Mouse (Mus musculus): ENCODE data around the gene Fetub.
"Not testable (repeated sequence)": the region's sequence is repeated elsewhere in the genome, so short reads cannot be mapped to it uniquely, and the experiment has no call there.

Fetub gene

DNA sequence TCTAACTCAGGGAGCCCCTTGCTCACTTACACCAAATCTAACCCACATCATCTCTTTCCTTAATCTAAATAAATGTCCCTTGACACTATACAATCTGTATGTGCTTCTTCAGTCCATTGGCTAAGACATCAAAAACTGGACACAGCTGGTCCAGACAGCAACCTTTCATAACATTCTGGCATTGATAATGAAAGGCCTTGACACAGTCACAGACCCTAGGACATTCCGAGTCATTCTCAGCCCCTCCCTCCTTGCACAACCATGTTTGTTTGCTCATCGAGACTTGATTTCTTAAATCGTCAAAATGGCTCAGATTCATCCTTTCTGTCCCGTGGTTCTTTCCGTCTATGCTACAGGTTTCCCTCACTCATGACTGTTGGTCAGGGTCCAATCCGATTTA, 8.8 kb upstream of the Fetub start:
- no peak for DNase-seq (ENCODE audit: low read depth, low spot score)

DNA sequence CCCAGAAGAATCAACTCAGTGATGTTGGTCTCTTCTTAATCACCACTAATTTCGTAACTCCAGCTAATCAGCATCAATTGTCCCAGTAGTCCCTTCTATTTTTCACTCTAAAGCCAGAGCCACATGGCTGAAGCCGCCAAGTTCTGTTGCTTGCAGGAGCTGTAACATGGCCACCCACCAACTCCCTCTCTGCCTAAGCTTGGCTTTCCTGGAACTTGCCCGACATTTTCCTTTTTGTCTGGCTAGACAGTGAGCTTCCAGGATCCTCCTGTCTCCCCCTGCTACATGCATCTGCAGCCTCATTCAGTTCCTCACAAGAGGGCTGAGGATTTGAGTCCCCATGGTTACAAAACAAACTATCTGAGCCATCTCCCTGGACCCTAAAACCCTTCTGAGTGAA, 6.1 kb upstream of the Fetub start:
- no peak for DNase-seq (ENCODE audit: low read depth, low spot score)

DNA sequence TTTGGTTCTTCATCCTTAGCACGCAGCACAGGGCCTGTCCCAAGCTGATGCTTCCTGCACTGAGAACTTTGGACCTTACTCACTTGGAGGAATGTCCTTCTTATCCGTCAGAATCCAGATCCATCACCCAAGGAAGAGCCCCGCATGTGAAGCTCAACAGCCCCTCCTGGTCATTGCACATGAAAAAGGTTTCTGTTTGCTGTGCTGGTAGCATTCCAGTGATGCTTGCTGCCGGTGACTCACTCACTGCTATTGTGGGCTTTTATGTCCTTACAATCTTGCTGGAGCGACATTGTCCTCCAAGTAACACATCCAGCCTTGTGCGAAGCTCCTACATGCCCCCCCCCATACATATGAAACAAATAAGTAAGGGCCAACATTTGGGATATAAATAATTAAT, 5.2 kb upstream of the Fetub start:
- DNase-seq (ENCODE audit: low read depth, low spot score) = no peak

DNA sequence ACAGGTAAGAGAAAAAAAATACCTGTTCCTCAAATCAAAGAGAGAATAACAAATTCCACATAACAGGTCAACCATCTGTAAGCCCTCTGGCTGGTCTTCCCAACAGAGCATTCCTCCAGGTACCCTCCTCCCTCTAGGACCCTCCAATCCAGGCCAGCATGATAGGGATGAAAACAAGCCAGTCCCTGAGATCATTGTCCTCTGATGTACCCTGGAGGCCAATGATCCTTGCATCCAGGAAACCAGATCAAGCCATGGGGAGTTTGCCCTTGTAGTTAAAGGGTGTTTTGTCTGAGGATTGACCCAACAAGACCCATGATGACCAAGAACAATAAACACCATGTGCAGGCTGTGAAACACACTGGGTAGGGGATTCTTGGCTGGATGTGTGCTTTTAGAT, 3.9 kb upstream of the Fetub start:
- DNase-seq (ENCODE audit: low read depth, low spot score) = no peak

DNA sequence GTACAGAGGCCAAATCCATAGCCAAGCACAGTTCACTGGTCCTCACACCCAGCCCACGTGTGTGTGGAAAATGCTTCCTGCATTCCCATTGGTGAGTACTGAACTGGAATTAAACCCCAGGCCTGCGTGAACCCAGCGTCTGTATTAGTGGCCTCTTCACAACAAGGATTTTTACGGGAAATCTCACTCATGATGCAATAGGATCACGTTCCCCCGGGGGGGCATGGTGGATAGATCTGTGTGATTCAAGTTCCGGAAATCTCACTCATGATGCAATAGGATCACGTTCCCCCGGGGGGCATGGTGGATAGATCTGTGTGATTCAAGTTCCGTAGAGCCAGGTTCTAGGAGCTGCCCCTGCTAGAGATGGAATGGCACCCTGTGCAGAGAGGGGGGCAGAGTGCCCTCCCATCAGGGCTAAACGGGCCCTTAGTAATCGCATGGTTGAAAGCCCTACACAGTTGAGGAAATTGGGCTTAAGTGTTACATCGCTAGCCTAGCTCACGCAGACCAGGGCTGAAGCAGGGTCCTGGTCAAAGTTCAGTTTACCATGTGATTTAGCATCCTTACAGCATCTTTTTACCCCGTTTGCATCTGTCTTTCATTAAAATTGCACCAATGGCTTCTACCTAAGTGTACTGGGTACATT, 654 bp downstream of the Fetub start:
- no peak for DNase-seq (ENCODE audit: low read depth, low spot score)

DNA sequence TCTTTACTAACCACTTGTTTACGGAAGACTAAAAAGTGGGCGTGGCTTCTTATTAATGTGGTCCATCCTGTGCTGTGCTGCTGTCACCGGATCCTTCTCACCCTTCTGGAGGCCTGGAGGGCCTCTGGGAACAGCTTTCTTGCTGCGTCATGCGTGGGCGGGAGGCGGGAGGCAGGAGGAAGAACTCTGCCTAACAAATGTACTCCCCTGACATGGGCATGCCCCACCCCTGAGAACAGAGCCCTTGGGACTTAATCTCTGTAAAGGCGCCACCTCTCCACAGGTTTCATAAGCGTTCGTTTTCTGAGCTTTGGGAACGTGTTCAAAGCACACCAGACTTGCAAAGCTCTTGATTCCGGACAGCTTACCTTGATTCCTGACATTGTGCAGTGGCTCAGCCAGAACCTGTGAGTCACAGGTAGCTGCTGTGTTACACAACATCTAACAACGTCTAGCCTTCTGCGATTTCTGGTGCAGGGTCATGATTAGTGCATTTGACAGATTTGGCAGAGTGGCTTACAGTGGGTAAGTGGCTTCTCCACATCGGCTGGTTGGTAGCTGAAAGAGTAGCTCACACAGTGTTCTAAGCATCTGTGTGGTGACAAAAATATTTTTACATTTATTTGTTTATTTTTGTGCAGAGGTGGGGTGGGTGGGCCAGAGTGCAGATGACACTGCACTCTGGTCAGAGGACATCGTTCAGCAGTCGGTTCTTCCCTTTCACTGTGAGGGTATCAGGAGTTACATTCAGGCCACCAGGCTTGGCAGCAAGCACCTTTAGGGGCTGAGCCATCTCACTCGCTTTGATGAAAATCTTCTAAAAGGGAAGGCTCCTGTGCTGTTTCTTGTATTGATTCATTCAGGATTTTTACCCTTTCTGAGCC, 2.1 kb downstream of the Fetub start:
- no peak for DNase-seq (ENCODE audit: low read depth, low spot score)

DNA sequence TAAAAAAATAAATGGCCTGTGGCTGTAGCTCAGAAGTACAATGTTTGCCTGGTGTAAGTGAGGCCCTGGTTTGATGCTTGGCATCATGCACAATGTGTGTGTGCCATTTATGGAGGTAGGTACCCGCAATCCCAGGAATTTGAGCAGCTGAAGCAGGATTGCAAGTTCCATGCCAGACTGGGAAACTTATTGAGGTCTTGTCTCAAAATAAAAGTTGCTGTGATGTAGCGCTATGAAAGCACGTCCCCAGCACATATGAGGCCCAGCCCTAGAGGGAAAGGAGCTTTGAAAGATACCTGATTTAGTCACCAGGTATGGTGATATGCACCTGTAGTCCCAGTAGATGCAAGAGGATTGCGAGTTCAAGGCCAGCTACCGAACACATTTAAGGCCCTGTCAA, 3.6 kb downstream of the Fetub start:
- no peak for DNase-seq (ENCODE audit: low read depth, low spot score)

DNA sequence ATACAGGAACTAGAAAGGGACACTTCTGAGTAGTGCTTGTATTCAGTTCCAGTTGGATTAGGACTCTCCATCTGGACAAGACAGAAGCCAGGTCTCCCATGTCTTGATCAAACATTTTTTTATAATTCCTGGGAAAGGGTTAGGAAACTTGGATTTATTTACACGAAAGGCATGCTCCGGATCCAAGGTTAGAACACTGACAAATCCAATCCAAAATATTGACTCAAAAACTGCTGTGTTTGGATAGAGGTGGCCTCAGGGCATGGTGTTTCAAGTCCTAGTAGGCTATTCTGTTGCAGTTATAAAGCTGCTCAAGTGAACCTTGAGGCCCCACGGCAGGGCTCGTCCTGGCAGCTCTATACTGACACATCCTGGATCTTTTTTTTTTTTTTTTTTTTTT, 4.3 kb downstream of the Fetub start:
- no peak for DNase-seq (ENCODE audit: low read depth, low spot score)

DNA sequence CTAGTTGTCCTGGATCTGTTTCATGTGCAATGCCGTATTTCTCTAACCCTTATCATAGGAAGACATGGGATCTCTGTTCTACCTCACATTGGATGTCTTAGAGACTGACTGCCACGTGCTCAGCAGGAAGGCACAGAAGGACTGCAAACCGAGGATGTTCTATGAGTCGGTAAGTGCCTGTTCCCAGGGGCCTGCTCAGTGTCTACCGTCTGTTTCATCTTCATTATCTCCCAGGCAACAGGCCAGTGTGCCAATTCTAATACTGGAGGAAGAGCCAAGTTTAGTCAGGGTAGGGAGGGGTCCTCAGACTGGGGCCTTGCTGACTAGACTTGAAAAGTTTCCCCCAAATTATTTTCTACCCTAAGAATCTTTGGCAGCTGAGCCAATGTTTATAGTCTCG, 11.4 kb downstream of the Fetub start:
- DNase-seq (ENCODE audit: low read depth, low spot score) = peak; percentile 10

DNA sequence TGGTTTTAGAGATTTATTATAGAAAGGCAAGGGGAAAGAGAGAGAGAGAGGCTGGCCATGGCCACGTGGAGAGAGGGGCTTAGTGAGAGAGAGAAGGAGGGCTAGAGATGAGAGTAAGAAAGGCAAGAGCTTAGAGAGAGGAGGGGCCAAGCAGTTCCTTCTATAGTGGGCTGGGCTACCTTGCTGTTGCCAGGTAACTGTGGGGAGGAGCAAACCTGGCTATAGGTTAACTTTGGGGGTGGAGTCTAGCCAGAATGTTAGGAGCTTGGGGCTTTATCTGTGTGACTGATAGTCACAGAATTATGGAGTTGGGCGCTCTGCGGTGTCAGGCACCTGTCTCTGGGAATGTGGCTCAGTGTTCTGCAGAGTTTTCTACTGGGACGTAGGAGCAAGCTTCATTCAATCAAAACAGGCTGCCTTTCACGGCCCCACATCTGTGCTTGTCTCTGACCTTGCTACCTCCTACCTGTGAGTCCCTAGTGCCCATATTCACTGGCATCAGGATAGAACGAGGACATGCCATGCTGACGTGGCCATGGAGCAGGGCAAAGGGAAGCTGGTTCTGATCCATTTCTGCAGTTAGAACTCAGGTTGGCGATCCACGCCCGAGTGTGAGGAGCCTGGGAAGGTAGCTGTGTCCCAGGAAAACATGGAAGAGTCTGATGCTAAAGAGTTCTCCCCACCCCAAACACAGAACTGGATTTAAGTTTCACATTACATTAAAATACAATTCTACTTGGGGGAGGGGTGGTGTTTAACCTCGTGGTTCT, 13.5 kb downstream of the Fetub start:
- DNase-seq (ENCODE audit: low read depth, low spot score) = no peak

DNA sequence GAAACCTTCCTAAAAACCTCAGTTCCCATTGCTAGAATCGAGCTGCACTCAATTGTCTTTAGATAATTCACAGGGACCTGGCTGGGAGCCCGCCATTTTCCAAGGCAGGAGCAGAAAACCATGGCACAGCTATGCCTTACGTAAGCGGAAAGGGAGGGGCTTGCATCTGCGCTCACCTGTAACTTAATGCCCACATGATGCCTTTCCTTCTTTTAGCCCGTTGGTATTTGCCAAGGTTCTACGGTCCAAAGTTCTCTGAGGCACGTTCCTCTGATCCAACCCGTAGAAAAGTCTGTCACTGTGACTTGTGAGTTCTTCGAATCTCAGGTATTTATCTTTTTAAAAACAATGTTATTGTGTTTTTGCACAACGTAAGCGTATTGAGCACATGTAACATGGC, 19.5 kb downstream of the Fetub start:
- DNase-seq (ENCODE audit: low read depth, low spot score) = no peak

DNA sequence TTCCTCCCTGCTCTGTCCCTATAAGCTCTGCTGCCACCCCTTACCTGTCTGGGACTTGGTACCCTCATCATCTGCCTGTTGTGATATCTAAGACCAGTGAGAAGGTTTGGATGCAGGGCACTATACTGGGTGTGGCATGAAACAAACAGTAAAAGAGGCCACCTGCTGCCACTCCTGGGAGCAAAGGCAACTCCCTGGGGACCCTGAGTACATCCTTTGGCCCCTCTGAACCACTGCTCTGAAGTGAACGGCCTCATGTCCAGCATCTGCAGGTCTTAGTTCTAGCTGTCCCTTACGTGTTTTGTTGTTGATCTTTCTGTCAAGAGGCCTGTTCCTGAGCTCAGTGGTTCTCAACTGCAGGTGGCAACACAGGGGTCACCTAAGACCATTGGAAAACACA, 20.4 kb downstream of the Fetub start:
- DNase-seq (ENCODE audit: low read depth, low spot score) = no peak

DNA sequence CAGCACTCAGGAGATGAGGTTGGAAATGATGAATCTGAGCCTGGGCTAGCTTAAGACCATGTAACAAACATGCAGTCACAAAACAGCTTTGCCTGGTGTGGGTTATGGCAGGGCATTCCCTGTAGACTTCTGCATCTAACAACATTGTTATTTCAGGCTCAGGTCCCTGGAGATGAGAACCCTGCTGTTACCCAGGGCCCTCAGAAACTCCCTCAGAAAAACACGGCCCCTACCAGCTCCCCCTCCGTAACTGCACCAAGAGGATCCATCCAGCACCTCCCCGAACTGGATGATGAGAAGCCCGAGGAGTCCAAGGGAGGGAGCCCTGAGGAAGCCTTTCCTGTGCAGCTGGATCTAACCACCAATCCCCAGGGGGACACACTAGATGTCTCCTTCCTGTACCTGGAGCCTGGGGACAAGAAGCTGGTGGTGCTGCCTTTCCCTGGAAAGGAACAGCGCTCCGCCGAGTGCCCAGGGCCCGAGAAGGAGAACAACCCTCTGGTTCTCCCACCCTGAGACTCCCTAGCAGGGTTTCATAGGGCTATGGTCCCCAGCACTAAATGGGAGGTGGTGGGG, 21.1 kb downstream of the Fetub start:
- no peak for DNase-seq (ENCODE audit: low read depth, low spot score)

DNA sequence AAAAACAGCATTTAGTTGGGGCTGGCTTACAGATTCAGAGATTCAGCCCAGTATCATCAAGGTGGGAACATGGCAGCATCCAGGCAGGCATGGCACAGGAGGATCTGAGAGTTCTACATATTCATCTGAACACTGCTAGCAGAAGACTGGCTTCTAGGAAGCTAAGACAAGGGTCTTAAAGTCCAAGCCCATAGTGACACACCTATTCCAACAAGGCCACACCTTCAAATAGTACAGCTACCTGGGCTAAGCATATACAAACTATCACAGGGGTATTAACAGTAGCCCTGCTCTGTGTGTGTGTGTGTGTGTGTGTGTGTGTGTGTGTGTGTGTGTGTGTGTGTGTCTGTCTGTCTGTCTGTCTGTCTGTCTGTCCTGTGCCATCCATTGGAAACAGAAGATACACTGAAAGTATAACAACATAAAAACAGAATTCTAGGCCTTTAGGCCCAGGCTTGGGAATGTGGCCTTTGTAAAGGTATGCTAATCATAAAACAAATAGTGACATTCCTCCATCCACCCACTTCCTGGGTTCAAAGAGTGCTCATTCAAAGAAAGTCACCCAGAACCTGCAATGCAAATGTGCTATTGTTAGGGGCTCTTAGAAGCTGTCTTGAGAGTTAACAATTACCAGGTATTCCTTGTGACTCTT, 23.8 kb downstream of the Fetub start:
- not testable (repeated sequence) for DNase-seq (ENCODE audit: low read depth, low spot score)

DNA sequence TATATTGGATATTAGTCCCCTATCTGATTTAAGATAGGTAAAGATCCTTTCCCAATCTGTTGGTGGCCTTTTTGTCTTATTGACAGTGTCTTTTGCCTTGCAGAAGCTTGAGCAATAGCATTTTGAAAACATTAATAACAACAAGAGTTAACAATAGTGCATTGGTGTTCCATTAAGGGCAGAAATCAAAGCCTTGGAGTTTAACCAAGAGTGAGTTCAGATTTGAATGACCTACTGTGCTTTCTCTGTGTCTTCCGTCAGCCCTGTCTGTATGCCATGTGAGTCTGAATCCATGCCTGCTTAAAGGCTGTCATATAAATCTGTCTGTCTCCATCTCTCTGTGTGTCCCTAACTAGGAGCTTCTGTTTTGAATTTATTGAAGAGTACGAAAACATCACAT, 29.2 kb downstream of the Fetub start:
- DNase-seq (ENCODE audit: low read depth, low spot score) = no peak

DNA sequence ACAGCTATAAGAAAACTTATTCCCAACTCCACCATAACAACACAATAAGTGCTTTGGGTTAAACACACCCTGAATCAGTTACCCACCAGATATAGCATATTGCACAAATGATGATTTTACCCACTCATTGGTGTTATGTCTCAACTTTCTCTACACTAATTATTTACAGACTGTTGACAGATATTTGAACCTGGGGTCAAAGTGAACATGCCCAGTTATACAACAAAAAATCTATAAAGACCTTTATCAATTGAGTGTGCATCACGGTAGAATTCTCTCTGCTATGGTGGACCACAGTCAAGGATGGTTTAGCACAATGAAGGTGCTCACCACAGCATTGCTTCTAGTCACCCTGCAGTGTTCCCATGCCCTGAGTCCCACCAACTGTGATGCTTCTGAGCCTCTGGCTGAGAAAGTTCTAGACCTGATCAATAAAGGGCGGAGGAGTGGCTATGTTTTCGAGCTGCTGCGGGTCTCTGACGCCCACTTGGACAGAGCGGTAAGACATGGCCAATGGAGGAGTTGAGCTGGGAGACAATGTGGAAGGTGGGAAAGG, 32.8 kb downstream of the Fetub start, which contains the start of gene Hrg:
Gene Hrg, plus strand, starts transcription at position 233 of the 556 bp plus-strand sequence.
- no peak for DNase-seq (ENCODE audit: low read depth, low spot score)

DNA sequence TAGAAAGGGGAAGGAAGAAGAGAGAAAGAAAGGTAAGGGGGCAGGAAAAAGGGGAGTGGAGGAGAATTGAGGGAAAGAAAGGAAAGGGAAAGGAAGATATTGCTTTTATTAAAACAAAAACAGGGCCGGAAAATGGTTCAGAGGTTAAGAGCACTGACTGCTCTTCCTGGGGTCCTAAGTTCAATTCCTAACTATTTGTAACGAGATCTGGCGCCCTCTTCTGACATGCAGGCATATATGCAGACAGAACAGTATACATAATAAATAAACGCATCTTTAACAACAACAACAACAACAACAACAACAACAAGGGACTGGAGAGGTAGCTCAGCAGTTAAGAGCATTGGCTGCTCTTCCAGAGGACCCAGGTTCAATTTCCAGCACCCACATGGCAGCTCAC, 34.9 kb downstream of the Fetub start:
- no peak for DNase-seq (ENCODE audit: low read depth, low spot score)

DNA sequence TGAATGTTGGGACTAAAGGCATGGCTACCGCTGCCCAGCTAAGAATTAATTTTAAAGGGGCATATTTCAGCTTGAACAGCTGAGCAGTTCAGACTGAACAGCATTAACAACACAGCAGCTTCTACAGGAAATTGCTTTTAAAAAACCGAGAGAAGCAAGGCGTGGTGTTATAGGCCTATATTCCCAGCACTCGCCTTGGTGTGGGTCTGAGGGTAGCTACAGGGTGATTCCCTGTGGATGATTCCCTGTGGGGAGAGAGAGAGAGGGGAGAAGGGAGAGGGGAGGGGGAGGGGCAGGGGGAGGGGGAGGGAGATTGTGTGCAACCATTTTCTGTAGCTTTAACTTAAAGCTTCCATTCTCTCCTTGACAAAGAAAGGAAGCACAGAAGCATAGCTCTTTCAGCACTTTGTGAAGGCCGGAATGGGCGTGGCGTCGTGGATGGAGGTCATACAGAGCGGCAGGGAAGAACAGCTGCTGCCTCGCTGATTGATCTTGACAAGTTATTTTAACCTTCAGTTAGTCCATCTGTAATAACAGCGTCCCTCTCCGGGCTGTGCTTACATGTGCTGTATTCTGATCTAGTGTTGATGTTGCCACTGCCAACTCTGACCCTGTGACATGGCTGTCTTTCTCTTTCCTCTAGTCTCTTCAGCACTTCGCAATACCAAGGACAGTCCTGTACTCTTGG, 37.4 kb downstream of the Fetub start:
- DNase-seq (ENCODE audit: low read depth, low spot score) = no peak

DNA sequence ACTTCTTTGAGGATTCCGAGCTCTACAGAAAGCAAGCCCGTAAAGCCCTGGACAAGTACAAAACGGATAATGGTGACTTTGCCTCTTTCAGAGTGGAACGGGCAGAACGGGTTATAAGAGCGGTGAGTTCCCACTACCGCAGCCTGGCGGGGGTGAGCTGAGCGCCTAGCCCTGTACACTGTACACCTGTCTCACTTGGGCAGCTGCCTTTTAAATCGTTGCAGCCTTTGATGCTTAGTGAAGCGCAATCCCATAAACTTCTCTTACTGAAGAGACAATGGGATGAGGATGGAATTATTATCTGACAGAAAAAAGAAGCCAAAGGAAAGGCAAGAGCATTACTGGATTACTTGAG, 37.9 kb downstream of the Fetub start:
- no peak for DNase-seq (ENCODE audit: low read depth, low spot score)

DNA sequence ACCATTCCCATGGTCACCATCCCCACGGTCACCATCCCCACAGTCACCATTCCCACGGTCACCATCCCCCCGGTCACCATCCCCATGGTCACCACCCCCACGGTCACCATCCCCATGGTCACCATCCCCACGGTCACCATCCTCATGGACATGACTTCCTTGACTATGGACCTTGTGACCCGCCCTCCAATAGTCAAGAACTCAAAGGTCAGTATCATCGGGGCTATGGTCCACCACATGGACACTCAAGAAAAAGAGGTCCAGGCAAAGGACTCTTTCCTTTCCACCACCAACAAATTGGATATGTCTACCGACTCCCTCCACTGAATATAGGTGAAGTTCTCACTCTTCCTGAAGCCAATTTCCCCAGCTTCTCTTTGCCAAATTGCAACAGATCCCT, 42.9 kb downstream of the Fetub start:
- DNase-seq (ENCODE audit: low read depth, low spot score) = no peak

DNA sequence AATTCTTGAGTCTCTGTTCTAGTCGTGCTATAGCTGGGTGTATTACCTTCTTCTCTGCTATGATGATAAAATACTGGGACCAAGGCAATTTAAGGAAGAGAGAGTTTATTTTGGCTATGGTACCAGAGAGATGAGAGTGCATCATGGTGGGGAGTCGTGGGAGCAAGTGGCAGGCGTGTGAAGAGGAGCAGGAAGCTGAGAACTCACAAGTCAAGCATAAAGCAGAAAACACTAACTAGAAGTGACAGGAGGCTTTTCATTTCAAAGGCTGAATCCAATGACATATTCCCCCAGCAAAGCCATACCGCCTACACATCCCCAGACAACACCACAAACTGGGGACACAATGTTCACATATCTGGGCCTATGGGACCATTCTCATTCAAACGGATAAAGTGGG, 44.1 kb downstream of the Fetub start:
- peak; percentile 6 for DNase-seq (ENCODE audit: low read depth, low spot score)

Measured in telencephalon, adult 2 months (tissue).